Mouse (Mus musculus) heart, embryonic 16.5 days (tissue): ENCODE data around the gene Mypop. TPM values are rescaled to one million over a fixed set of nuclear protein-coding genes. Genes with fewer than 3 reads are reported as not detected.

Experiments used
- ATAC-seq: fragments of 200-750 bp; cut with Nextera tagmentation; replicated peaks from 2 replicates; pipeline ENCODE4 v1.8.0; 2017; ENCODE audit warnings: moderate number of reproducible peaks; ENCODE audit not compliant: insufficient read depth, low FRiP score; ENCODE audit errors: extremely low read depth
- H3K27ac ChIP-seq: fragments of 300-500 bp; sonication (generic); 2 replicates; pipeline ENCODE4 v1.5.1; 2014; ENCODE audit warnings: mild to moderate bottlenecking, low read length, control low read depth, moderate library complexity
- H3K27me3 ChIP-seq: fragments of 300-500 bp; sonication (generic); 2 replicates; pipeline ENCODE4 v1.6.1; 2014; ENCODE audit warnings: low read length, mixed read lengths; ENCODE audit not compliant: control insufficient read depth, insufficient read depth
- H3K36me3 ChIP-seq: fragments of 300-500 bp; sonication (generic); 2 replicates; pipeline ENCODE4 v1.6.1; 2014; ENCODE audit not compliant: control insufficient read depth, insufficient read depth
- H3K4me1 ChIP-seq: fragments of 300-500 bp; sonication (generic); 2 replicates; pipeline ENCODE4 v1.6.1; 2014; ENCODE audit warnings: low read length, mixed read lengths; ENCODE audit not compliant: control insufficient read depth, insufficient read depth
- H3K4me2 ChIP-seq: fragments of 300-500 bp; sonication (generic); 2 replicates; pipeline ENCODE4 v1.6.1; 2014; ENCODE audit warnings: low read depth, mild to moderate bottlenecking, control low read depth, low read length
- H3K4me3 ChIP-seq: fragments of 300-500 bp; sonication (generic); 2 replicates; pipeline ENCODE4 v1.5.1; 2014; ENCODE audit warnings: mild to moderate bottlenecking, control low read depth, low read length
- H3K9ac ChIP-seq: fragments of 300-500 bp; sonication (generic); 2 replicates; pipeline ENCODE4 v1.6.1; 2014; ENCODE audit warnings: low read length, control low read depth
- H3K9me3 ChIP-seq: fragments of 300-500 bp; sonication (generic); replicated peaks from 2 replicates; pipeline ENCODE4 v1.6.1; 2016; ENCODE audit warnings: low read length; ENCODE audit not compliant: control insufficient read depth
- WGBS: fragments of 180-500 bp; shearing (Covaris S2); extraction: QIAGEN DNeasy Blood & Tissue Kit; methylation state at CpG from one replicate; pipeline ENCODE4 v1.1.7; 2014; 5-methylcytosine and 5-hydroxymethylcytosine counted together
- polyA plus RNA-seq: library from polyadenylated mRNA; unstranded; fragments of >200 nt; fragmentation: Nextera tagmentation; extraction: Ambion mirVana; gene quantifications from 2 replicates; pipeline ENCODE4 v1.2.1, GENCODE M21; 2015

Mypop gene
- polyA plus RNA-seq, 1 experiment from 2014 or later: 1.8 TPM

- Histone ChIP-seq H3K4me3 (no peak overlapping the region), H3K9me3 (no peaks in the 10 kb centered on the region), H3K27me3 (peaks cover 5% of the 10 kb centered on the region; the same call in 1 of the 2 replicates), H3K4me2 (no peak overlapping the region), H3K36me3 (no peaks in the 10 kb centered on the region), H3K9ac (no peak overlapping the region), H3K4me1 (0 out of 2 replicates have a peak, but pooled peaks cover 6% of the 10 kb centered on the region), H3K27ac (no peak overlapping the region)
- no peak for ATAC-seq
- WGBS: 62% methylated on average over 2 of the region's 2 CpGs
These were observed 4.5 kb upstream of the Mypop start for GRCm38 (mm10) chr7:18986503-18986902.

- Histone ChIP-seq H3K4me1 (peaks cover 9% of the 10 kb centered on the region; the same call in 1 of the 2 replicates), H3K27ac (no peak within 1 kb of the TSS), H3K9ac (no peak within 1 kb of the TSS), H3K36me3 (no peaks in the 10 kb centered on the region), H3K4me2 (no peak within 1 kb of the TSS), H3K27me3 (peaks cover 8% of the 10 kb centered on the region; the same call in 1 of the 2 replicates), H3K9me3 (no peaks in the 10 kb centered on the region), H3K4me3 (no peak within 1 kb of the TSS)
- ATAC-seq: no peak
- 53% methylated on average over 2 of the region's 2 CpGs for WGBS
These were observed 3.9 kb upstream of the Mypop start, which contains the start of gene Nanos2 for GRCm38 (mm10) chr7:18987100-18987499. TSS of gene Nanos2 (plus strand) at chr7:18987400.

- Histone ChIP-seq H3K4me1 (peaks cover 10% of the 10 kb centered on the region; the same call in 1 of the 2 replicates), H3K4me2 (no peak overlapping the region), H3K27me3 (peaks cover 11% of the 10 kb centered on the region), H3K36me3 (no peaks in the 10 kb centered on the region), H3K4me3 (no peak overlapping the region), H3K9me3 (no peaks in the 10 kb centered on the region), H3K9ac (no peak overlapping the region), H3K27ac (no peak overlapping the region)
- ATAC-seq: no peak
- WGBS: 56% methylated on average over 13 of the region's 13 CpGs
These were observed 3.3 kb upstream of the Mypop start for GRCm38 (mm10) chr7:18987747-18988146.

GRCm38 (mm10) chr7:18988780-18989179 lies 2.3 kb upstream of the Mypop start:
- Histone ChIP-seq H3K4me1 (peaks cover 10% of the 10 kb centered on the region; the same call in 1 of the 2 replicates), H3K27me3 (peaks cover 13% of the 10 kb centered on the region), H3K4me3 (no peak overlapping the region), H3K9me3 (no peaks in the 10 kb centered on the region), H3K9ac (no peak overlapping the region), H3K36me3 (no peaks in the 10 kb centered on the region), H3K4me2 (no peak overlapping the region), H3K27ac (no peak overlapping the region)
- ATAC-seq: no peak
- 59% methylated on average over 6 of the region's 6 CpGs for WGBS

GRCm38 (mm10) chr7:18989995-18990394 lies 1.1 kb upstream of the Mypop start:
- H3K9ac ChIP-seq: no peak overlapping the region

GRCm38 (mm10) chr7:18991660-18992293 lies 732 bp downstream of the Mypop start:
- WGBS: 2% methylated on average over 59 of the region's 59 CpGs
- H3K4me2 ChIP-seq: peak overlapping the region; percentile 78
- no peaks in the 10 kb centered on the region for H3K9me3 ChIP-seq
- H3K9ac ChIP-seq: peak overlapping the region; percentile 64
- 0 out of 2 replicates have a peak, but pooled peaks have one; percentile 0 for ATAC-seq
- no peak overlapping the region for H3K27ac ChIP-seq
- peaks cover 15% of the 10 kb centered on the region for H3K27me3 ChIP-seq
- peaks cover 6% of the 10 kb centered on the region; the same call in 1 of the 2 replicates for H3K36me3 ChIP-seq
- peak overlapping the region; percentile 46 for H3K4me3 ChIP-seq
- H3K4me1 ChIP-seq: peaks cover 10% of the 10 kb centered on the region; the same call in 1 of the 2 replicates

More at GRCm38 (mm10) chr7:18989995-18990394, 1.1 kb upstream of the Mypop start:
- H3K4me2 ChIP-seq: peak overlapping the region; percentile 78
- peaks cover 10% of the 10 kb centered on the region; the same call in 1 of the 2 replicates for H3K4me1 ChIP-seq
- H3K9me3 ChIP-seq: no peaks in the 10 kb centered on the region
- H3K27me3 ChIP-seq: peaks cover 15% of the 10 kb centered on the region
- peak overlapping the region; percentile 46 for H3K4me3 ChIP-seq
- H3K27ac ChIP-seq: no peak overlapping the region
- 9% methylated on average over 5 of the region's 5 CpGs for WGBS
- H3K36me3 ChIP-seq: 0 out of 2 replicates have a peak, but pooled peaks cover under 1% of the 10 kb centered on the region
- ATAC-seq: no peak

GRCm38 (mm10) chr7:18992294-18992675 lies 1.2 kb downstream of the Mypop start:
- Histone ChIP-seq H3K27me3 (peaks cover 15% of the 10 kb centered on the region), H3K36me3 (peaks cover 6% of the 10 kb centered on the region; the same call in 1 of the 2 replicates), H3K4me3 (peak overlapping the region; percentile 46), H3K9me3 (no peaks in the 10 kb centered on the region), H3K4me2 (peak overlapping the region; percentile 78), H3K27ac (no peak overlapping the region), H3K4me1 (peaks cover 10% of the 10 kb centered on the region; the same call in 1 of the 2 replicates), H3K9ac (peak overlapping the region; percentile 64)
- no peak for ATAC-seq
- WGBS: 2% methylated on average over 31 of the region's 31 CpGs

- Histone ChIP-seq H3K9ac (no peak overlapping the region), H3K36me3 (peaks cover 6% of the 10 kb centered on the region; the same call in 1 of the 2 replicates), H3K27ac (no peak overlapping the region), H3K4me1 (peaks cover 10% of the 10 kb centered on the region; the same call in 1 of the 2 replicates), H3K4me3 (no peak overlapping the region), H3K9me3 (no peaks in the 10 kb centered on the region), H3K4me2 (no peak overlapping the region), H3K27me3 (peaks cover 15% of the 10 kb centered on the region)
- ATAC-seq: no peak
- 88% methylated on average over 5 of the region's 5 CpGs for WGBS
These were observed 2.0 kb downstream of the Mypop start for GRCm38 (mm10) chr7:18993036-18993435.

- ATAC-seq: no peak
- 46% methylated on average over 9 of the region's 9 CpGs for WGBS
- H3K36me3 ChIP-seq: peaks cover 6% of the 10 kb centered on the region; the same call in 1 of the 2 replicates
These were observed 7.8 kb downstream of the Mypop start for GRCm38 (mm10) chr7:18998835-18999234.

More at GRCm38 (mm10) chr7:18998835-18999234, 7.8 kb downstream of the Mypop start:
- no peak overlapping the region for H3K27ac ChIP-seq
- no peaks in the 10 kb centered on the region for H3K9me3 ChIP-seq
- no peak overlapping the region for H3K9ac ChIP-seq
- H3K4me3 ChIP-seq: no peak overlapping the region
- H3K4me2 ChIP-seq: no peak overlapping the region
- H3K4me1 ChIP-seq: peaks cover 20% of the 10 kb centered on the region
- H3K27me3 ChIP-seq: peaks cover 1% of the 10 kb centered on the region; the same call in 1 of the 2 replicates
